Mouse (Mus musculus) midbrain, embryonic 16.5 days (tissue): ENCODE measurements around the gene Cyp4b1. TPM values are rescaled to one million over a fixed set of nuclear protein-coding genes. Genes with fewer than 3 reads are reported as not detected.

ENCODE experiments used
- ATAC-seq: fragments of 200-750 bp; cut with Nextera tagmentation; 2 replicates; pipeline ENCODE4 v1.8.0; 2017; ENCODE audit warnings: moderate TSS enrichment
- H3K27ac ChIP-seq: fragments of 300-500 bp; sonication (generic); 2 replicates; pipeline ENCODE4 v1.5.1; 2014; ENCODE audit warnings: mild to moderate bottlenecking, low read length, mixed read lengths
- H3K27me3 ChIP-seq: fragments of 300-500 bp; sonication (generic); 2 replicates; pipeline ENCODE4 v1.6.1; 2014; ENCODE audit warnings: low read depth, low read length, mixed read lengths; ENCODE audit not compliant: control insufficient read depth, insufficient read depth
- H3K36me3 ChIP-seq: fragments of 300-500 bp; sonication (generic); 2 replicates; pipeline ENCODE4 v1.6.1; 2014; ENCODE audit warnings: mild to moderate bottlenecking, low read length, moderate library complexity, mixed read lengths; ENCODE audit not compliant: control insufficient read depth, insufficient read depth
- H3K4me1 ChIP-seq: fragments of 300-500 bp; sonication (generic); 2 replicates; pipeline ENCODE4 v1.6.1; 2014; ENCODE audit warnings: mild to moderate bottlenecking, low read length, mixed read lengths; ENCODE audit not compliant: control insufficient read depth, insufficient read depth
- H3K4me2 ChIP-seq: fragments of 300-500 bp; sonication (generic); 2 replicates; pipeline ENCODE4 v1.6.1; 2014; ENCODE audit warnings: mild to moderate bottlenecking, low read length, mixed read lengths
- H3K4me3 ChIP-seq: fragments of 300-500 bp; sonication (generic); 2 replicates; pipeline ENCODE4 v1.5.1; 2014; ENCODE audit warnings: low read depth, mild to moderate bottlenecking, low read length, moderate library complexity, mixed read lengths
- H3K9ac ChIP-seq: fragments of 300-500 bp; sonication (generic); 2 replicates; pipeline ENCODE4 v1.6.1; 2014; ENCODE audit warnings: low read depth, low read length, mixed read lengths
- H3K9me3 ChIP-seq: fragments of 300-500 bp; sonication (generic); replicated peaks from 2 replicates; pipeline ENCODE4 v1.6.1; 2014; ENCODE audit warnings: mild to moderate bottlenecking, low read length, mixed read lengths; ENCODE audit not compliant: control insufficient read depth, poor library complexity, severe bottlenecking
- WGBS: fragments of 180-500 bp; shearing (Covaris S2); extraction: QIAGEN DNeasy Blood & Tissue Kit; methylation state at CpG from one replicate; pipeline ENCODE4 v1.1.7; 2014; 5-methylcytosine and 5-hydroxymethylcytosine counted together
- polyA plus RNA-seq: library from polyadenylated mRNA; unstranded; fragments of >200 nt; fragmentation: Nextera tagmentation; extraction: Ambion mirVana; gene quantifications from 2 replicates; pipeline ENCODE4 v1.2.1, GENCODE M21; 2015

Gene Cyp4b1
- polyA plus RNA-seq, 1 experiment from 2014 or later = 1.2 TPM

- no peaks in the 10 kb centered on the region for H3K9me3 ChIP-seq
- no peak for ATAC-seq
- H3K36me3 ChIP-seq = no peaks in the 10 kb centered on the region
- no peak overlapping the region for H3K27ac ChIP-seq
- 76% methylated on average over 2 of the region's 2 CpGs for WGBS
- H3K27me3 ChIP-seq = no peaks in the 10 kb centered on the region
- H3K4me3 ChIP-seq = no peak overlapping the region
- H3K4me1 ChIP-seq = no peaks in the 10 kb centered on the region
- no peak overlapping the region for H3K4me2 ChIP-seq
- H3K9ac ChIP-seq = no peak overlapping the region
Observed at GRCm38 (mm10) chr4:115575776-115576175, 71.7 kb downstream of the Cyp4b1 start.

- no peak overlapping the region for H3K4me2 ChIP-seq
- no peak overlapping the region for H3K27ac ChIP-seq
- H3K4me3 ChIP-seq = no peak overlapping the region
- H3K36me3 ChIP-seq = no peaks in the 10 kb centered on the region
- ATAC-seq = no peak
- 83% methylated on average over 3 of the region's 3 CpGs for WGBS
- H3K27me3 ChIP-seq = no peaks in the 10 kb centered on the region
- H3K9me3 ChIP-seq = no peaks in the 10 kb centered on the region
- no peak overlapping the region for H3K9ac ChIP-seq
- H3K4me1 ChIP-seq = no peaks in the 10 kb centered on the region
Observed at GRCm38 (mm10) chr4:115575255-115575654, 72.3 kb downstream of the Cyp4b1 start.

Other genes starting within 250 kb of the Cyp4b1 start
- gene Cyp4a12b, start 236.1 kb downstream of the Cyp4b1 start, polyA plus RNA-seq = not detected in 2 replicates
- gene Cyp4a30b, start 195.1 kb downstream of the Cyp4b1 start, polyA plus RNA-seq = not detected in 2 replicates
- not detected in 2 replicates for gene Cyp4a14, start 151.6 kb downstream of the Cyp4b1 start, polyA plus RNA-seq
- not detected in 2 replicates for gene Cyp4a10, start 129.5 kb downstream of the Cyp4b1 start, polyA plus RNA-seq
- not detected in 2 replicates for gene Cyp4a31, start 84.1 kb downstream of the Cyp4b1 start, polyA plus RNA-seq
- not detected in 2 replicates for gene Cyp4a32, start 46.8 kb downstream of the Cyp4b1 start, polyA plus RNA-seq
- 17.3 and 17.6 TPM in 2 replicates for gene Efcab14, start 90.0 kb upstream of the Cyp4b1 start, polyA plus RNA-seq
- gene Tex38, start 133.3 kb upstream of the Cyp4b1 start, polyA plus RNA-seq = 0.46 and 0.72 TPM in 2 replicates
- 37.1 and 38.6 TPM in 2 replicates for gene Atpaf1, start 137.1 kb upstream of the Cyp4b1 start, polyA plus RNA-seq
- 5.0 and 6.2 TPM in 2 replicates for gene Mob3c, start 180.4 kb upstream of the Cyp4b1 start, polyA plus RNA-seq
- 22.3 and 24.5 TPM in 2 replicates for gene Mknk1, start 191.5 kb upstream of the Cyp4b1 start, polyA plus RNA-seq
- gene Kncn, start 236.7 kb upstream of the Cyp4b1 start, polyA plus RNA-seq = 0.18 TPM in 1 of 2 replicates, not detected in the other
- 0.48 and 0.55 TPM in 2 replicates for gene 6430628N08Rik, start 242.9 kb upstream of the Cyp4b1 start, polyA plus RNA-seq